Mouse (Mus musculus) midbrain, embryonic 11.5 days (tissue): ENCODE measurements around the gene Slc25a44. TPM values are rescaled to one million over a fixed set of nuclear protein-coding genes. Genes with fewer than 3 reads are reported as not detected.
"Not testable (repeated sequence)": the region's sequence is repeated elsewhere in the genome, so short reads cannot be mapped to it uniquely, and the experiment has no call there.

Experiments
- ATAC-seq: fragments of 200-750 bp; cut with Nextera tagmentation; 2 replicates; pipeline ENCODE4 v1.8.0; 2017; ENCODE audit warnings: moderate TSS enrichment, moderate library complexity; ENCODE audit not compliant: low FRiP score
- DNase-seq: peaks from one replicate; pipeline ENCODE4 v3.0.0; 2015; ENCODE audit warnings: low spot score; ENCODE audit errors: missing footprints
- H3K27ac ChIP-seq: fragments of 300-500 bp; sonication (generic); 2 replicates; pipeline ENCODE4 v1.5.1; 2014; ENCODE audit warnings: low read depth, low read length
- H3K27me3 ChIP-seq: fragments of 300-500 bp; sonication (generic); 2 replicates; pipeline ENCODE4 v1.6.1; 2014; ENCODE audit warnings: mild to moderate bottlenecking, low read length, moderate library complexity, mixed read lengths; ENCODE audit not compliant: control insufficient read depth, insufficient read depth
- H3K36me3 ChIP-seq: fragments of 300-500 bp; sonication (generic); 2 replicates; pipeline ENCODE4 v1.6.1; 2014; ENCODE audit warnings: mild to moderate bottlenecking, low read length, moderate library complexity, mixed read lengths; ENCODE audit not compliant: control insufficient read depth, insufficient read depth
- H3K4me1 ChIP-seq: fragments of 300-500 bp; sonication (generic); 2 replicates; pipeline ENCODE4 v1.6.1; 2014; ENCODE audit warnings: low read length; ENCODE audit not compliant: control insufficient read depth, insufficient read depth
- H3K4me2 ChIP-seq: fragments of 300-500 bp; sonication (generic); 2 replicates; pipeline ENCODE4 v1.6.1; 2014; ENCODE audit warnings: mild to moderate bottlenecking, moderate library complexity
- H3K4me3 ChIP-seq: fragments of 300-500 bp; sonication (generic); 2 replicates; pipeline ENCODE4 v1.5.1; 2014; ENCODE audit warnings: low read depth, low read length
- H3K9ac ChIP-seq: fragments of 300-500 bp; sonication (generic); 2 replicates; pipeline ENCODE4 v1.6.1; 2014; ENCODE audit warnings: low read length
- H3K9me3 ChIP-seq: fragments of 300-500 bp; sonication (generic); 2 replicates; pipeline ENCODE4 v1.6.1; 2016; ENCODE audit warnings: low read length; ENCODE audit not compliant: control insufficient read depth
- WGBS: fragments of 180-500 bp; shearing (Covaris S2); extraction: QIAGEN DNeasy Blood & Tissue Kit; methylation state at CpG from one replicate; pipeline ENCODE4 v1.1.7; 2014; 5-methylcytosine and 5-hydroxymethylcytosine counted together
- polyA plus RNA-seq: library from polyadenylated mRNA; unstranded; fragments of >200 nt; fragmentation: Nextera tagmentation; extraction: Ambion mirVana; gene quantifications from 2 replicates; pipeline ENCODE4 v1.2.1, GENCODE M21; 2014

The Slc25a44 gene
- polyA plus RNA-seq, 1 experiment from 2014 or later: 20.8 TPM

DNA sequence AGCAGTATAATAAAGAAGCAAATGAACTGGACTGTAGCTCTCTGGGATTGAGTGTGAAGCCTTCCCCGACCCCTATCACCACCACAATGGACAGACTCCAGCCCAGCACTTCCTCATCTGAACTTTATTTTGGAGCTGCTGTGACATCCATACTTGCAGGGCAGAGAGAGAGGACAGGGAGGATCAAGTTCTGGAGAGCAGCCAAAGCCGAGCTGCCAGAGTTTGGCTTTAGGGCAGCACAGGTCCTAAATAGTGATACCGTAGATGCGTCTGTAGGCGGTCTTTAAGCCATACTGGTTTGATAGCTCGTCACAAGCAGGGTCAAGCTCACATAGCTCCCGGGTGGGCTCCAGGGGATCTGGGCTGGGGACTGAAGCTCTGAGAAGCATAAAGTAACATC is 56.4 kb downstream of the Slc25a44 start:
- H3K27ac ChIP-seq, H3K9me3 ChIP-seq, ATAC-seq, H3K36me3 ChIP-seq, H3K4me1 ChIP-seq, H3K4me2 ChIP-seq, H3K4me3 ChIP-seq, DNase-seq, H3K9ac ChIP-seq: not testable (repeated sequence)
- H3K27me3 ChIP-seq: peaks cover 14% of the 10 kb centered on the region
- 89% methylated on average over 7 of the region's 7 CpGs for WGBS

DNA sequence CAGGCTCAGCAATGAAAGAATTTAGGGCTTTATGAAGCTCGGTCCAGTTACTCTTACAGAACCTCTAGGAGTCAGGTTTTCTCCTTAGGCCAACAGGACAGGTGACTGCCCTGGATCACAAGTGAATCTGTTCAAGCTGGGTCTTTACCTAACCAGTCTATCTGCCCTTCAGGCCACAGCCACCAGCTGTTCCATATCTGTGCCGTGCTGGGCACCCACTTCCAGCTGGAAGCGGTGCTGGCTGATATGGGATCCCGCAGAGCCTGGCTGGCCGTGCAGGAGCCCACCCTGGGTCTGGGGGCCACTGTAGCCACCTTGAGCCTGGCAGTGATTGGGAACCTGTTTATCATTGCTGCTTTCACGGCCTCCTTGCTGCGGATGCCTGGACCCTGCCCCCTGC is 57.4 kb downstream of the Slc25a44 start:
- H3K36me3 ChIP-seq, H3K9ac ChIP-seq, H3K27ac ChIP-seq, H3K9me3 ChIP-seq, H3K4me2 ChIP-seq, H3K4me3 ChIP-seq, H3K4me1 ChIP-seq, DNase-seq: not testable (repeated sequence)
- WGBS: 38% methylated on average over 3 of the region's 7 CpGs
- peaks cover 14% of the 10 kb centered on the region for H3K27me3 ChIP-seq
- peak; percentile 24; the same call in 1 of the 2 replicates for ATAC-seq

DNA sequence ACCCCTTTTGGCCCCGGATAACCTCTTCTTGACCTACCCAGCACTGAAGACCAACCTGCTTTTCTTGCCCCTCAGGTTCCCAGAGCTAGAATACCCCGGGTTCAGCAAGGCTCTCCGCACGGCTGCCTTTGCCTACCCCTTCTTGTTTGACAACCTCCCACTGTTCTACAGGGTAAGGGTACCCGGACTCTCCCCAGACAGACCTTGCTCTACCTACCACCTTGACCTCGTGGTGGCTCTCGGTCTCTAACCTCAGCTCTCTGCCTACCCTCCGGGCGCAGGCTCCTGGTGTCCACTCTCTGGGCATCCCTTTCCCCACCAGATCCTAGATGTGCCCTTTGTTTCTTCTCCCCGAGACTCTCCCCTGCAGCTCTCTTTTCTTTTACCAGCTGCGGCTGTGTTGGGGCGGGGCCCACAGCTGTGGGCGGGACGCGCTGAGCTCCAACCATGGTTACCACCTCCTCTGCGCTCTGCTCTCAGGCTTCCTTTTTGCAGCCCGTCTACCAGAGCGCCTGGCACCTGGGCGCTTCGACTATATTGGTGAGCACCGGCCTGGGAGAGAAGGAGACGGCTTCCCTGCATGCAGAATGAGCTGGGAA is 58.0 kb downstream of the Slc25a44 start:
- not testable (repeated sequence) for H3K27ac ChIP-seq, DNase-seq, H3K36me3 ChIP-seq, H3K4me3 ChIP-seq, H3K9me3 ChIP-seq, H3K4me1 ChIP-seq
- ATAC-seq: peak; percentile 76
- 5% methylated on average over 18 of the region's 22 CpGs for WGBS
- H3K4me2 ChIP-seq: peak overlapping the region; percentile 28; the same call in 1 of the 2 replicates
- H3K9ac ChIP-seq: peak overlapping the region; percentile 38; the same call in 1 of the 2 replicates
- peaks cover 14% of the 10 kb centered on the region for H3K27me3 ChIP-seq

DNA sequence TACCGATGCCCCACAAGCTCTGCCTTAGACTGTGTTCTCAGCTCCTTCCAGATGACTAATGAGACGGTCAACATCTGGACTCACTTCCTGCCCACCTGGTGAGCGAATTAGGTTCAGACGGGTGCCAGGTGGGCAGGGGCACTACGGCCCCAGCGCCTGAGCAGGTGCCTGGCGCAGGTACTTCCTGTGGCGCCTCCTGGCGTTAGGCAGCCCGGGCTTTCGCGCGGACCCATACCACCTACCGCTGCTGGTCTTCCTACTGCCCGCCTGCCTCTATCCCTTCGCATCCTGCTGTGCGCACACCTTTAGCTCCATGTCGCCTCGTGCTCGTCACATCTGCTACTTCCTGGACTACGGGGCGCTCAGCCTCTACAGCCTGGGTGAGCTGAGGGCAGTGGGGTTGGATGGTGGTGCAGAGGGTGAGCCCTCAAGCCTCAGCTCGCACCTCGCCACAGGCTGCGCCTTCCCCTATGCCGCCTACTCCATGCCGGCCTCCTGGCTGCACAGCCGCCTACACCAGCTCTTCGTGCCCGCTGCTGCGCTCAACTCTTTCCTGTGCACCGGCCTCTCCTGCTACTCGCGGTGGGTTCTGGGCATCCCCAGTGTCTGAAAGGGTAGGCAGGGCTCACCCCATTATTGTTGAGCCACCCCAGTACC is 59.1 kb downstream of the Slc25a44 start:
- peaks cover 2% of the 10 kb centered on the region; the same call in 1 of the 2 replicates for H3K9me3 ChIP-seq
- no peak overlapping the region for H3K9ac ChIP-seq
- no peak overlapping the region for H3K27ac ChIP-seq
- 42% methylated on average over 34 of the region's 34 CpGs for WGBS
- H3K36me3 ChIP-seq: peaks cover 8% of the 10 kb centered on the region
- ATAC-seq (no peak), DNase-seq (no peak)
- no peak overlapping the region for H3K4me2 ChIP-seq
- H3K4me1 ChIP-seq: no peaks in the 10 kb centered on the region
- no peak overlapping the region for H3K4me3 ChIP-seq
- peaks cover 14% of the 10 kb centered on the region for H3K27me3 ChIP-seq

DNA sequence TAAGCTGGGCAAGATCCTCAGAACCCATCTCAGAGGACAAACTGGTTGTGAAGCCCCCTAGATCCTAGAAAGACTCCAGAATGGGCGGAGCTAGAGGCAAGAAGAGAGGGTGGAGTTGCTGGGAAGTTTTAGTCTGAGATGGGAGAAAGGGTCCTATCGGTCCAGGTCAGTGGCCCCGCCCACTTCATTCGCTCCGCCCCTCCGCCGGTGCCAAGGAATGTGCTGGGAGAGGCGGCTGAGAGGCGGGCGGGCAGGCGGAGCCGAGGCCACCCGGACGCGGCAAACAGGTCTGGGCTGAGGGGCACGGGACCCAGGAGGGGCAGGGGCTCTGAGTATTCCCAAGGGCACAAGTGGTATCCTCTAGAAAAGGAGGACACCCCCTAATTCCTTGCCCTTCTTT is 60.6 kb downstream of the Slc25a44 start, which contains the start of gene Paqr6:
Gene Paqr6 (plus strand): TSS at position 248 of the 400 bp plus-strand sequence.
- Histone ChIP-seq H3K27ac (no peak within 1 kb of the TSS), H3K4me3 (no peak within 1 kb of the TSS), H3K4me1 (no peaks in the 10 kb centered on the region), H3K9ac (no peak within 1 kb of the TSS), H3K9me3 (no peaks in the 10 kb centered on the region), H3K4me2 (no peak within 1 kb of the TSS), H3K36me3 (peaks cover 21% of the 10 kb centered on the region), H3K27me3 (peaks cover 14% of the 10 kb centered on the region)
- DNase-seq (no peak), ATAC-seq (no peak)
- 1% methylated on average over 16 of the region's 16 CpGs for WGBS

DNA sequence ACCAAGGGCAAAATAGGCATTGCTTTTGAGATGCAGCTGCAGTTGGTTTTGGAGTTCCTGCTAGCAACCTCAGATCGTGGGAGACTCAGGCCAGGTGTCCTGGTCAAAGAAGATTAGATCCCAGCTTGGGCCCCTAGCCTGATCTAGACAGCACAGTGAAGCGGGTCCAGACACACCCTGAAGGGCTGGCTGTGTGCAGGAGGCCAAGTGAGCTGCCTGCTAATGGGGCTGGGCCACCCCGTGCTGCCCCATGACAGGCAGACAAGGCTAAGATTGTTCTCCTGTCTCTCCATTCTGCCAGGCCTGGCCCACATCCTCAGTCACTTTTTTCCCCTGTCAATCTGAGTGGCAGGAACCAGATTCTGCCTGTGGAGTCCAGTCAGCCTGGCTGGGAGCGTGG is 61.2 kb downstream of the Slc25a44 start:
- H3K27ac ChIP-seq: no peak overlapping the region
- H3K9me3 ChIP-seq: no peaks in the 10 kb centered on the region
- no peak overlapping the region for H3K4me2 ChIP-seq
- H3K4me3 ChIP-seq: no peak overlapping the region
- ATAC-seq (no peak), DNase-seq (no peak)
- peaks cover 28% of the 10 kb centered on the region for H3K36me3 ChIP-seq
- H3K4me1 ChIP-seq: no peaks in the 10 kb centered on the region
- no peak overlapping the region for H3K9ac ChIP-seq
- peaks cover 14% of the 10 kb centered on the region for H3K27me3 ChIP-seq
- WGBS: 69% methylated on average over 4 of the region's 4 CpGs

DNA sequence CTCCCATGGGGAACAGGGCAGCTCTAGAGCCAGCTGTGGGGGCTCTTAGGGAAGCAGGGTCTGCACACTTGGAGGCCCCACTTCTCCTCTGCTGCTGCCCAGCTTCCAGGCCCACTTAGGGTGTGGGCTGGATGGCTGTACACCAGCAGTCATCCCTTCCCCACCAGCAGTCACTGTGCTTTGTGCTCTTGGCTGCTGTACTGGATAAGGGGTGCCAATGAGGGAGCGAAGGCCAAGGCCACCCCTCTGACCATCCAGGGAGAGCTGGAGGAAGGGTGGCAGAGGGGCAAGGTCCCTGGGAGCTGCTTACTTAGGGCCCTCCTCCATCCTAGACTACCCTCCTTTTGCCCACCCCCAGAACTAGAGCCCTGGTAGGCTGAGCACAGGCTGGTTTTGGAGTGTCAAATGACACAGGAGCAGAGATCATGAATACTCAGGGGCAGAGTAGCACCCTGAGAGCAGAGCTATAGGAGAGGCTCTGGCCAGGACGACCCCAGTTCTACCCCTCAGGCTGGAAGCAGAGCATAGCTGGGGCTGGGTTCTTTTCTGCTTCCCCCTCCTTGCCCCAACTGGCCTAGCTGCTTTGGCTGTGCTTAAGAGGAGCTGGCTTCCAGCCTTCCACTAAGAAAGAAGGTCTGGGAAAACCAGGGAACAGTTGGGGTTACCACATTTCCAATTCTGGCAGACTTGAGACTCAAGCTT is 63.2 kb downstream of the Slc25a44 start:
- no peak for ATAC-seq
- Histone ChIP-seq H3K27me3 (peaks cover 14% of the 10 kb centered on the region), H3K27ac (no peak overlapping the region), H3K4me3 (no peak overlapping the region), H3K9me3 (no peaks in the 10 kb centered on the region), H3K4me1 (no peaks in the 10 kb centered on the region), H3K9ac (no peak overlapping the region), H3K4me2 (no peak overlapping the region), H3K36me3 (peaks cover 39% of the 10 kb centered on the region)
- no peak for DNase-seq
- WGBS: 94% methylated on average over 2 of the region's 2 CpGs

DNA sequence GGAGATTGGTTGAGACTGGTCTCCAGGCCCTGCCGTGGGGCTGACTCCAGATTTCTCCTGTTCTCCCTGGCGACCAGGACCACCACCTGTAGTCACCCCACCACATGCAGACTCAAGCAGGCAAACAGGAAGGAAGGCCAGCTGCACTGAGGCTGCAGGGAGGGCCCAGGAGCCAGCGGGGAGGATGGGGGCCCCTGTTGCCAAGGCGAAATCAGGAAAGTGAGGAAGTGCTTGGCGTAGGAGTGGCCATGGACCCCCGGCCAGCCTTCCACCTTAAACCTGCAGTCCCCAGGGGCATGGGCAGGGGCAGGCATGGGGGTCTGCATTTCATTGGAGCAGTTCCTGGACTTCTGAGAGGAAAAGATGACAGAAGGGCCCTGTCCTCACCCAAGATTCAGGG is 63.8 kb downstream of the Slc25a44 start:
- H3K9me3 ChIP-seq: no peaks in the 10 kb centered on the region
- no peak overlapping the region for H3K27ac ChIP-seq
- no peaks in the 10 kb centered on the region for H3K4me1 ChIP-seq
- no peak overlapping the region for H3K4me2 ChIP-seq
- no peak for DNase-seq
- H3K36me3 ChIP-seq: peaks cover 46% of the 10 kb centered on the region
- no peak overlapping the region for H3K9ac ChIP-seq
- 89% methylated on average over 6 of the region's 6 CpGs for WGBS
- ATAC-seq: no peak
- peaks cover 12% of the 10 kb centered on the region for H3K27me3 ChIP-seq
- H3K4me3 ChIP-seq: no peak overlapping the region
